Mouse (Mus musculus) limb, embryonic 14.5 days (tissue): ENCODE measurements at regions not wholly inside any gene's neighbourhood (a gene's known extent, or its start where the extent isn't known, plus 50 kb on each side); places are given as distances from the start of the nearest gene placed in this dataset.

Experiments
- ATAC-seq: fragments of 200-750 bp; cut with Nextera tagmentation; 2 replicates; pipeline ENCODE4 v1.8.0; 2017; ENCODE audit warnings: low read depth, moderate number of reproducible peaks, moderate TSS enrichment; ENCODE audit not compliant: low FRiP score
- DNase-seq: peaks from one replicate; pipeline ENCODE4 v3.0.0-alpha.2; 2015; ENCODE audit warnings: low spot score
- H3K27ac ChIP-seq: fragments of 300-500 bp; sonication (generic); replicated peaks from 2 replicates; pipeline ENCODE4 v1.5.1; 2014; ENCODE audit warnings: low read depth, mild to moderate bottlenecking, low read length, moderate library complexity, mixed read lengths
- H3K27me3 ChIP-seq: fragments of 300-500 bp; sonication (generic); 2 replicates; pipeline ENCODE4 v1.6.1; 2014; ENCODE audit warnings: low read length, mixed read lengths; ENCODE audit not compliant: control insufficient read depth, insufficient read depth
- H3K36me3 ChIP-seq: fragments of 300-500 bp; sonication (generic); 2 replicates; pipeline ENCODE4 v1.6.1; 2014; ENCODE audit warnings: mild to moderate bottlenecking, low read length, moderate library complexity, mixed read lengths; ENCODE audit not compliant: control insufficient read depth, insufficient read depth
- H3K4me1 ChIP-seq: fragments of 300-500 bp; sonication (generic); 2 replicates; pipeline ENCODE4 v1.6.1; 2014; ENCODE audit warnings: antibody characterized with exemption, low read length, mixed read lengths; ENCODE audit not compliant: control insufficient read depth, insufficient read depth
- H3K4me2 ChIP-seq: fragments of 300-500 bp; sonication (generic); replicated peaks from 2 replicates; pipeline ENCODE4 v1.6.1; 2014; ENCODE audit warnings: low read depth, mild to moderate bottlenecking, low read length, moderate library complexity; ENCODE audit not compliant: severe bottlenecking
- H3K4me3 ChIP-seq: fragments of 300-500 bp; sonication (generic); replicated peaks from 2 replicates; pipeline ENCODE4 v1.5.1; 2014; ENCODE audit warnings: low read length
- H3K9ac ChIP-seq: fragments of 300-500 bp; sonication (generic); 2 replicates; pipeline ENCODE4 v1.6.1; 2014; ENCODE audit warnings: mild to moderate bottlenecking, low read depth, low read length, moderate library complexity; ENCODE audit not compliant: severe bottlenecking
- H3K9me3 ChIP-seq: fragments of 300-500 bp; sonication (generic); 2 replicates; pipeline ENCODE4 v1.6.1; 2016; ENCODE audit warnings: low read length; ENCODE audit not compliant: control insufficient read depth
- POLR2A ChIP-seq: fragments of 200-500 bp; IDR thresholded peaks from 2 replicates; pipeline ENCODE4 v1.8.0; 2012; ENCODE audit warnings: inconsistent platforms, mild to moderate bottlenecking, moderate library complexity, borderline replicate concordance; ENCODE audit not compliant: insufficient read depth, insufficient read length; ENCODE audit errors: extremely low read depth
- WGBS: fragments of 180-500 bp; shearing (Covaris S2); extraction: QIAGEN DNeasy Blood & Tissue Kit; methylation state at CpG from one replicate; pipeline ENCODE4 v1.1.7; 2014; 5-methylcytosine and 5-hydroxymethylcytosine counted together

DNA sequence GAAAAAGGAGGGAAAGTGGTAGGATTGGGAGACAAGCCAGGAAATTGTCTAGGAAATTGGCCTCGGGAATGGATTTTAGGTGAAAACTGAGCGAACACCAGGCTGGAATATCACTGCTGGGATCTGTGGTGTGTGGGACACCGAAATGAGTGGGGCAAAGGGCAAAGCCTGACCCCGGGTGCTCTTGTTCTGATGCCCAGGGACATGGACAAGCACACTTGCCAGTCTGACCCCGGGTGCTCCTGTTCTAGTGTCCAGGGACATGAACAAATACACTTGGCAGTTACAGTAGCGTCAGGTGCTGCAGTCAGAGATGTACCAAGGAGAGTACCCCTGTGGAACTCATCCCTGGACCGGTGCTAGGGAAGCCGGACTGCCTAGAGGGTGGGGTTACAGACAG is 354.4 kb downstream of the Foxo1 start:
- Histone ChIP-seq H3K27ac (no peak overlapping the region), H3K9ac (no peak overlapping the region), H3K9me3 (no peaks in the 10 kb centered on the region), H3K4me3 (no peak overlapping the region), H3K27me3 (no peaks in the 10 kb centered on the region), H3K4me1 (no peaks in the 10 kb centered on the region), H3K4me2 (no peak overlapping the region), H3K36me3 (no peaks in the 10 kb centered on the region)
- ATAC-seq (no peak), DNase-seq (no peak)
- no peak for TF ChIP-seq POLR2A
- 89% methylated on average over 8 of the region's 8 CpGs for WGBS

DNA sequence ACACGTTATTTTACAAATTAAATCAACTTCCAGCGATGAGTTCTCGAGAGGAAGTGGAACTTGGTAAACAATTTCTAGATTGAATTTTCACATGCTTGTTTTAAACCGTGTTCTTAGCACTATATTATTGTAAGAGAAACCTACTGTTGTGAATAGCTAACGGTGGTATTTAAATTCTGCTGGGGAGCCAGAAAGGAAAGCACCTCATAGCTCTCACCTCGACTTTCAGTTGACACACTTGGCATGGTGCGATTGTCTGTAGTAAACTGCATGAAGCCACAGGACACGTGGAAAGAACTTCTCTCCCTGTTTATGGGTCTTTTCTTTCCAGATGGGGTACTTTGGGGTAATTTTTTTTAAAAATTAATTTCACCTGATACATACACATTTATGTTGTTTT is 353.8 kb downstream of the Foxo1 start:
- Histone ChIP-seq H3K27me3 (no peaks in the 10 kb centered on the region), H3K4me1 (no peaks in the 10 kb centered on the region), H3K9ac (no peak overlapping the region), H3K36me3 (no peaks in the 10 kb centered on the region), H3K9me3 (no peaks in the 10 kb centered on the region), H3K4me2 (no peak overlapping the region), H3K27ac (no peak overlapping the region), H3K4me3 (no peak overlapping the region)
- no peak for TF ChIP-seq POLR2A
- DNase-seq (no peak), ATAC-seq (no peak)
- 83% methylated on average over 8 of the region's 8 CpGs for WGBS

DNA sequence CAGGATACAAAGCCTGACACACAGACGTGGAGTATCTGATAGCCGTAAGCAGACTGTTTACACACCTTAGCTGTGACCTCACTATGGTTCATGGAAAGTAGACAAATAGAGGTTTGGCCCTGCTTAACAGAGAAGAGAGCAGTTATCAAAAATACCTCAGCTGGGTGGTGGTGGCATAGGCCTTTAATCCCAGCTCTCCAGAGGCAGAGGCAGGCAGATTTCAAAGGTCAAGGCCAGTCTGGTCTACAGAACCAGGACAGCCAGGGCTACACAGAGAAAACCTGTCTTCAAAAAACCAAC is 350.7 kb downstream of the Foxo1 start:
- no peaks in the 10 kb centered on the region for H3K4me1 ChIP-seq
- WGBS: 93% methylated on average over 2 of the region's 2 CpGs

DNA sequence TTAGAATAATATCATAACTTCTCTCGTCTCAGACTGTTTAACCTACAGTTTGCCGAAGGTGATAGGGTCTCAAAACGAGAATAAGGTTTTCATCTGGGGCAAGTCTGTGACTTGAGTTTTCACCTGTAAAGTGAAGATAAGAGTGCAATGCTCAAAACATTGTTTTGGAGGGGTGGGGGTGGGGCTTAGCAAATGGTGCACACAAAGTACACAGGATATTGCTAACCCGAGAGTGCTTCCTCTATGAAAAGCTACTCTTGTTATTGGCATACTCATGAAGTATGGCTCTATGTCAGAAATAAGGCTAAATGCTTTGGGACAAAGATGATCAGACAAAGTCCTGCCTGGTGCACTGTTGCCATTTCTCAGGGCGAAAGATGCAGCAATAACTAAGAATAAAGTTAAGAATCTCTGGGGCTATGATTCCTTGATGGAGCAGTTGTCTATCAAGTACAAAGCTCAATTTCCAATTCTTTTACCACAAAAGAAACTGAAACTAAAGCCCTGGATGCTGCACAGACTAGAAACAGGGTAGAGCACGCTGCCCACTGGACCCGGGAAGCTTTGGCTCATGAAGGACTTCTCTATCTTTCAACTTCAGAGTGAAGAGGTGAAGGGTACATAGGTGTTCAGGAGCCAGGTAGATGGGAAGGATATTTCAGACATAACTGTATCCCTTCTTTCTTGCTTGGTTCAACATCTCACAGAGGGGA is 350.2 kb downstream of the Foxo1 start:
- 82% methylated on average over 7 of the region's 7 CpGs for WGBS
- no peaks in the 10 kb centered on the region for H3K9me3 ChIP-seq

More for the DNA sequence above, 350.7 kb downstream of the Foxo1 start:
- Histone ChIP-seq H3K27ac (no peak overlapping the region), H3K36me3 (no peaks in the 10 kb centered on the region), H3K9me3 (no peaks in the 10 kb centered on the region), H3K4me2 (no peak overlapping the region), H3K9ac (no peak overlapping the region), H3K27me3 (no peaks in the 10 kb centered on the region), H3K4me3 (no peak overlapping the region)
- ATAC-seq: no peak
- no peak for DNase-seq
- no peak for TF ChIP-seq POLR2A

DNA sequence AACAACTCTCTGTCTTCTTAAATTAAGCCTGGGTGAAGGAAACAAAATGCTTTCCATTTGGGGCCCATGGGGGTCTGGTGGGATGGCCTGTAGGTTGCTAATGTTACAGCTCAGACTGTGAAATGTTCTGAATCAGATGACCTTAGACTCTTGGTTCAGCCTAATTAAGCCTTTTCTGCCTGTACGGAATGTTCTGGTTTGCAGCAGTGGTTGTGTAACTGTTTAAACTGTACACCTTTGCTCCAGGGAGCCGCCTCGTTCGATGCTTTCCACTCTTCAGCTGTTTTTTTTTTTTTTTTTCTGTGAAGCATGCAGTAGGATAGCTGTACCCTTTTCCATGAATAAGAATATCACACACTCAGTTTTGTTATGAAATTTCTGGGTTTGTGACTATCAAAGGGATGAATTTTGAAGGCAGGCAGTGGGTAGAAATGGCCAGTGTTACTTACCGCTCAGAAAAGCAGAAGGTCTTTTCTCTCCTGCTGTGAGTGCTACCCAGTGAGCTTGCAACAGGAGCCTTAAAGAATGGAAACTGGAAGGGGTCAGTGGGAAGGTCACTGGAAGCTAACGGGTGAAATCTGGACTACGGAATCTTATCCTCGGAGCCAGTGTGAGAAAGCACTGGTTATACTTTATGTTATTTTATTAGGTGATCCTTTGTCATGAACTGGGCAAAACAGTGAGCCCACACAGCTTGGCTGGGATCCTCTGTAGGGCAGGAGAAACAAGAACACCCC is 349.4 kb downstream of the Foxo1 start:
- ATAC-seq (no peak), DNase-seq (no peak)
- no peak for TF ChIP-seq POLR2A
- Histone ChIP-seq H3K4me3 (no peak overlapping the region), H3K4me1 (no peaks in the 10 kb centered on the region), H3K27ac (no peak overlapping the region), H3K9me3 (no peaks in the 10 kb centered on the region), H3K9ac (no peak overlapping the region), H3K27me3 (no peaks in the 10 kb centered on the region), H3K36me3 (no peaks in the 10 kb centered on the region), H3K4me2 (no peak overlapping the region)
- 44% methylated on average over 8 of the region's 8 CpGs for whole genome bisulfite sequencing

More for the DNA sequence above, 350.2 kb downstream of the Foxo1 start:
- TF ChIP-seq POLR2A: no peak
- no peak overlapping the region for H3K27ac ChIP-seq
- H3K4me2 ChIP-seq: no peak overlapping the region
- DNase-seq (no peak), ATAC-seq (no peak)
- H3K4me3 ChIP-seq: no peak overlapping the region
- H3K36me3 ChIP-seq: no peaks in the 10 kb centered on the region
- no peak overlapping the region for H3K9ac ChIP-seq
- H3K27me3 ChIP-seq: no peaks in the 10 kb centered on the region
- no peaks in the 10 kb centered on the region for H3K4me1 ChIP-seq
